Mouse (Mus musculus): Measurements from ENCODE around the gene Ccdc88a.

The Ccdc88a gene

GRCm38 (mm10) chr11:29373396-29374273 is at the start of gene Ccdc88a:
TSS of gene Ccdc88a (plus strand) at chr11:29373658.
- ATAC-seq (ENCODE audit: low TSS enrichment): peak; percentile 93

GRCm38 (mm10) chr11:29335505-29335904 is 38.0 kb upstream of the Ccdc88a start:
- no peak for ATAC-seq (ENCODE audit: low TSS enrichment)

- no peak for ATAC-seq (ENCODE audit: low TSS enrichment)
Observed at GRCm38 (mm10) chr11:29341259-29341658, 32.2 kb upstream of the Ccdc88a start.

- no peak for ATAC-seq (ENCODE audit: low TSS enrichment)
Observed at GRCm38 (mm10) chr11:29344891-29345657, 28.4 kb upstream of the Ccdc88a start.

- ATAC-seq (ENCODE audit: low TSS enrichment): no peak
Observed at GRCm38 (mm10) chr11:29345673-29346286, 27.7 kb upstream of the Ccdc88a start.

GRCm38 (mm10) chr11:29350891-29351290 is 22.6 kb upstream of the Ccdc88a start:
- ATAC-seq (ENCODE audit: low TSS enrichment): no peak

GRCm38 (mm10) chr11:29352214-29352613 is 21.2 kb upstream of the Ccdc88a start:
- no peak for ATAC-seq (ENCODE audit: low TSS enrichment)

GRCm38 (mm10) chr11:29368161-29368560 is 5.3 kb upstream of the Ccdc88a start:
- ATAC-seq (ENCODE audit: low TSS enrichment): no peak

- no peak for ATAC-seq (ENCODE audit: low TSS enrichment)
Observed at GRCm38 (mm10) chr11:29373050-29373395, 435 bp upstream of the Ccdc88a start.

- ATAC-seq (ENCODE audit: low TSS enrichment): peak; percentile 10; the same call in 1 of the 2 replicates
Observed at GRCm38 (mm10) chr11:29374274-29374656, 807 bp downstream of the Ccdc88a start.

- ATAC-seq (ENCODE audit: low TSS enrichment): no peak
Observed at GRCm38 (mm10) chr11:29376635-29377034, 3.2 kb downstream of the Ccdc88a start.

- no peak for ATAC-seq (ENCODE audit: low TSS enrichment)
Observed at GRCm38 (mm10) chr11:29378751-29379150, 5.3 kb downstream of the Ccdc88a start.

- no peak for ATAC-seq (ENCODE audit: low TSS enrichment)
Observed at GRCm38 (mm10) chr11:29383493-29383892, 10.0 kb downstream of the Ccdc88a start.

GRCm38 (mm10) chr11:29384001-29384400 is 10.5 kb downstream of the Ccdc88a start:
- no peak for ATAC-seq (ENCODE audit: low TSS enrichment)

- no peak for ATAC-seq (ENCODE audit: low TSS enrichment)
Observed at GRCm38 (mm10) chr11:29384617-29385016, 11.2 kb downstream of the Ccdc88a start.

GRCm38 (mm10) chr11:29389913-29390312 is 16.5 kb downstream of the Ccdc88a start:
- no peak for ATAC-seq (ENCODE audit: low TSS enrichment)

- no peak for ATAC-seq (ENCODE audit: low TSS enrichment)
Observed at GRCm38 (mm10) chr11:29395135-29395746, 21.8 kb downstream of the Ccdc88a start.

- ATAC-seq (ENCODE audit: low TSS enrichment): no peak
Observed at GRCm38 (mm10) chr11:29400374-29400773, 26.9 kb downstream of the Ccdc88a start.

- no peak for ATAC-seq (ENCODE audit: low TSS enrichment)
Observed at GRCm38 (mm10) chr11:29406292-29406691, 32.8 kb downstream of the Ccdc88a start.

- no peak for ATAC-seq (ENCODE audit: low TSS enrichment)
Observed at GRCm38 (mm10) chr11:29423496-29423895, 50.0 kb downstream of the Ccdc88a start.

- peak; percentile 96 for ATAC-seq (ENCODE audit: low TSS enrichment)
Observed at GRCm38 (mm10) chr11:29428774-29429173, 55.3 kb downstream of the Ccdc88a start.

GRCm38 (mm10) chr11:29431011-29431410 is 57.6 kb downstream of the Ccdc88a start:
- no peak for ATAC-seq (ENCODE audit: low TSS enrichment)
